Mouse (Mus musculus): ENCODE results near the gene Rhd. TPM values are rescaled to one million over a fixed set of nuclear protein-coding genes. Genes with fewer than 3 reads are reported as not detected.

The Rhd gene
- polyA plus RNA-seq, 1 experiment, result 0.06 TPM

DNA sequence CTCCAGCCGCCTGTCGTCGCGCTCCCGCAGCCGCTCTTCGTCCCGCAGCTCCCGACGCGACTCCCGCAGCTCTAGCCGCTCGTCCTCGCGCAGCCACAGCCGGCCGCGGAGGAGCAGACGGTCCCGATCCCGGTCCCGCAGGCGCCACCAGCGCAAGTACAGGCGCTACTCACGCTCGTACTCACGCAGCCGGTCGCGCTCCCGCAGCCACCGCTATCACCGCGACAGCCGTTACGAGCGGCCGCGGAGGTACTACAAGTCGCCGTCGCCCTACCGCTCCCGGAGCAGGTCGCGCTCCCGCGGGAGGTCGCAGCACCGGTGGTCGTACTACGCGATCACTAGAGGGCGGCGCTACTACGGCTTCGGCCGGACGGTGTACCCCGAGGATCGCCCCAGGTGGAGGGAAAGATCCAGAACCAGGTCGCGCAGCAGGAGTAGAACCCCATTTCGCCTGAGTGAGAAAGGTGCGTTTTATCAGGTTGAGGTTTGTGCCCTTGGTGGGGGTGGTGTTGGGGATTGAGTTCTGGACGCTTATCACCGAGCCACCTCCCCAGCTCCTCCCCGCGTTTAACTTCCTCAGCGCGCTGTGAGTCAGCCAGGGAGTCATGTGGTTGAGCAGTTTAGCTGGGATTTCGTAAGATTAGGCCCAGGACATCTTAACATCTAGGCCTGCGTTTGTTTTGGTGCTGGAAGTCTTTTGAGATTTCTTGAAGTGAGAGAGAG is 59.8 kb downstream of the Rhd start:
- TF ChIP-seq POLR2A (IDR thresholded peaks at IDR 0.05; ENCODE audit: extremely low read depth, insufficient read depth, low read length) (0 out of 2 replicates have a peak, but pooled peaks have one; percentile 4), CTCF (IDR thresholded peaks at IDR 0.05; ENCODE audit: extremely low read depth, insufficient read depth, low read length) (no peak)
- Histone ChIP-seq H3K4me3 (ENCODE audit: insufficient read depth, low read length) (peak overlapping the region; percentile 74), H3K4me1 (ENCODE audit: control insufficient read depth, insufficient read depth, low read length) (peaks cover 3% of the 10 kb centered on the region), H3K27ac (ENCODE audit: insufficient read depth, low read length) (peak overlapping the region; percentile 97)

- H3K4me3 ChIP-seq (ENCODE audit: insufficient read depth, low read length), result peak overlapping the region; percentile 74
- H3K27ac ChIP-seq (ENCODE audit: insufficient read depth, low read length), result no peak overlapping the region
- TF ChIP-seq POLR2A (IDR thresholded peaks at IDR 0.05; ENCODE audit: extremely low read depth, insufficient read depth, low read length), result no peak
- no peak for TF ChIP-seq CTCF (IDR thresholded peaks at IDR 0.05; ENCODE audit: extremely low read depth, insufficient read depth, low read length)
- H3K4me1 ChIP-seq (ENCODE audit: control insufficient read depth, insufficient read depth, low read length), result peaks cover 4% of the 10 kb centered on the region
Observed at GRCm38 (mm10) chr4:134925206-134925605, 60.9 kb downstream of the Rhd start.

- H3K4me3 ChIP-seq (ENCODE audit: insufficient read depth, low read length), result no peak overlapping the region
- TF ChIP-seq POLR2A (IDR thresholded peaks at IDR 0.05; ENCODE audit: extremely low read depth, insufficient read depth, low read length) (0 out of 2 replicates have a peak, but pooled peaks have one; percentile 38), CTCF (IDR thresholded peaks at IDR 0.05; ENCODE audit: extremely low read depth, insufficient read depth, low read length) (no peak)
- no peak overlapping the region for H3K27ac ChIP-seq (ENCODE audit: insufficient read depth, low read length)
- H3K4me1 ChIP-seq (ENCODE audit: control insufficient read depth, insufficient read depth, low read length), result peaks cover 4% of the 10 kb centered on the region
Observed at GRCm38 (mm10) chr4:134927815-134928463, 63.6 kb downstream of the Rhd start.

DNA sequence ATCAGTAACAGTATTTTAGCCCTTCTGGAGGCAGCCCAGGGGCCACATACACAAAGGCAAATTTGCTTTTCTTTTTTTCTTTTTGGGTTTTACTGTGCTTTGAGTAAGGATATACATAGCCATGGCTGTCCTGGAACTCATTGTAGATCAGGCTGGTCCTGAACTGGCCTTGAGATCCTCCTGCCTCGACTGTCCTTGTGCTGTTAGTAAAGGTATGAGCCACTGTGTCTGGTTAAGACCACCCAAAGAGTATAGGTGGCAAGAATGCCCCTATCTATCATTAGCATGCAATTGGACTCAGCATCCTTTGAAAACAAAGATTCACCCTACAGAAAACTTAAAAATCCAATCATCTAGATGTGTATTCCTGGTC is 64.1 kb downstream of the Rhd start:
- TF ChIP-seq CTCF (IDR thresholded peaks at IDR 0.05; ENCODE audit: extremely low read depth, insufficient read depth, low read length), result no peak
- TF ChIP-seq POLR2A (IDR thresholded peaks at IDR 0.05; ENCODE audit: extremely low read depth, insufficient read depth, low read length), result no peak
- no peak overlapping the region for H3K4me3 ChIP-seq (ENCODE audit: insufficient read depth, low read length)
- H3K4me1 ChIP-seq (ENCODE audit: control insufficient read depth, insufficient read depth, low read length), result peaks cover 4% of the 10 kb centered on the region
- H3K27ac ChIP-seq (ENCODE audit: insufficient read depth, low read length), result no peak overlapping the region

GRCm38 (mm10) chr4:134929536-134929935 is 65.2 kb downstream of the Rhd start:
- no peak overlapping the region for H3K4me3 ChIP-seq (ENCODE audit: insufficient read depth, low read length)
- H3K4me1 ChIP-seq (ENCODE audit: control insufficient read depth, insufficient read depth, low read length), result peaks cover 4% of the 10 kb centered on the region
- H3K27ac ChIP-seq (ENCODE audit: insufficient read depth, low read length), result no peak overlapping the region
- TF ChIP-seq POLR2A (IDR thresholded peaks at IDR 0.05; ENCODE audit: extremely low read depth, insufficient read depth, low read length) (no peak), CTCF (IDR thresholded peaks at IDR 0.05; ENCODE audit: extremely low read depth, insufficient read depth, low read length) (no peak)

DNA sequence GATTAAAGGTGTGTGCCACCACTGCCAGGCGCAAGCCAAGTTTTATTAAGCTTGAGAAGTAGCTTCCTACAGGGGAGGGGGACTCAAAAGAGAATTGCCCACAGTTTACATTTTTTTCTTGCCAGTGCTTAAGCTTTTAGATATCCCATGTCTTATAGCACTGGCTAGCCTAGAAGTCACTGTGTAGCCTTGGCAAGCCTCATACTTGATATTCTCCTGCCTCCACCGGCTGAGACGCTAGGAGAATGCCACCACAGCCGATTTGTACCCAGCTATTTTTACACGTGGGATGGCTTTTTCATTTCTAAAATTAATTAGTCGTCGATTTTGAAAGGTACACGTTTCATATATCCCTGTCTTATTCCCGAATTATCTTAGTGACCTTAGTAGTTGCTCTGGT is 65.9 kb downstream of the Rhd start:
- H3K4me1 ChIP-seq (ENCODE audit: control insufficient read depth, insufficient read depth, low read length), result peaks cover 4% of the 10 kb centered on the region
- 0 out of 2 replicates have a peak overlapping the region, but pooled peaks have one; percentile 38 for H3K27ac ChIP-seq (ENCODE audit: insufficient read depth, low read length)
- no peak for TF ChIP-seq CTCF (IDR thresholded peaks at IDR 0.05; ENCODE audit: extremely low read depth, insufficient read depth, low read length)
- no peak for TF ChIP-seq POLR2A (IDR thresholded peaks at IDR 0.05; ENCODE audit: extremely low read depth, insufficient read depth, low read length)
- H3K4me3 ChIP-seq (ENCODE audit: insufficient read depth, low read length), result peak overlapping the region; percentile 79

DNA sequence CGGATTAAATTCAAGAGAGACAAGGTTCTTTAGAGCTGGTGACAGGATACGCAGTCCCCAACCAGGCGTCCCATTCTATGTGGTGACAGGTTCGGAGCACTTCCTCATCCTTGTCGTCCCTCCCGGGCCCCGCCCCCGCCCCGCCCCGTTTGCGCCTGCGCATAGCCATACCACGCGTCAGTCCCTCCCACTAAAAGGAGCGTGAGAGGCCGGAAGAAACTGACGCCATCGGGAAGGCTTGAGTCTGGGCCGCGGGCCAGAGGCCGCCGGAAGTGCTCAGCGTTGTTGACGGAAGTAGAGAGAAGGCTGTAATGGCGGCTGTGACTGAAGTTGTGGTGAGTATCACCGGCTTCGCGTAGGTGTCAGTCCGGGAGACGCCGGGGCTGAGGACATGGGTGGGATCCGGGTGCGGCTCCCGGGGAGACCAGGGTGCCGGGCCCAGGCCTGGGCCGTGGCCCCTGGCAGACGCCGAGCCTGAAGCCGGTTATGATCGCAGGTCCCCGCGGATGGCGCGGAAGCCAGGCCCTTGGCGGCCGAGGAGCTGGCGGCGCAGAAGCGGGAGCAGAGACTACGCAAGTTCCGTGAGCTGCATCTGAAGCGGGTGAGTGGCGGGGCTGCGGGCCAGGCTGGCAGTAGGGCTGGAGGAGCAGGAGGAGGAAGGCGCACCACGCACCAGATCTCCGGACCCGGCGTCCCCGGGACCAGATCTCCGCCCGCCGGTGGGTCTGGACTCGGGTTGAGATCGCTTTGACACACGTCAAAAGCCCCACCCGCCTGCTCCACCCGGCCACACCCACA is 66.5 kb downstream of the Rhd start, which contains the start of gene Syf2:
TSS of gene Syf2 (plus strand) at position 215 of the 798 bp plus-strand sequence.
- 0 out of 2 replicates have a peak within 1 kb of the TSS, but pooled peaks have one; percentile 66 for H3K27ac ChIP-seq (ENCODE audit: insufficient read depth, low read length)
- TF ChIP-seq CTCF (IDR thresholded peaks at IDR 0.05; ENCODE audit: extremely low read depth, insufficient read depth, low read length) (no peak), POLR2A (IDR thresholded peaks at IDR 0.05; ENCODE audit: extremely low read depth, insufficient read depth, low read length) (peak; percentile 76)
- peaks cover 3% of the 10 kb centered on the region for H3K4me1 ChIP-seq (ENCODE audit: control insufficient read depth, insufficient read depth, low read length)
- peak within 1 kb of the TSS; percentile 79 for H3K4me3 ChIP-seq (ENCODE audit: insufficient read depth, low read length)

- Histone ChIP-seq H3K4me1 (ENCODE audit: control insufficient read depth, insufficient read depth, low read length) (no peaks in the 10 kb centered on the region), H3K4me3 (ENCODE audit: insufficient read depth, low read length) (no peak overlapping the region), H3K27ac (ENCODE audit: insufficient read depth, low read length) (no peak overlapping the region)
- TF ChIP-seq POLR2A (IDR thresholded peaks at IDR 0.05; ENCODE audit: extremely low read depth, insufficient read depth, low read length) (no peak), CTCF (IDR thresholded peaks at IDR 0.05; ENCODE audit: extremely low read depth, insufficient read depth, low read length) (no peak)
Observed at GRCm38 (mm10) chr4:134937240-134938176, 73.2 kb downstream of the Rhd start.
